Mouse (Mus musculus): ENCODE data around the gene Atp5g3.

The Atp5g3 gene

DNA sequence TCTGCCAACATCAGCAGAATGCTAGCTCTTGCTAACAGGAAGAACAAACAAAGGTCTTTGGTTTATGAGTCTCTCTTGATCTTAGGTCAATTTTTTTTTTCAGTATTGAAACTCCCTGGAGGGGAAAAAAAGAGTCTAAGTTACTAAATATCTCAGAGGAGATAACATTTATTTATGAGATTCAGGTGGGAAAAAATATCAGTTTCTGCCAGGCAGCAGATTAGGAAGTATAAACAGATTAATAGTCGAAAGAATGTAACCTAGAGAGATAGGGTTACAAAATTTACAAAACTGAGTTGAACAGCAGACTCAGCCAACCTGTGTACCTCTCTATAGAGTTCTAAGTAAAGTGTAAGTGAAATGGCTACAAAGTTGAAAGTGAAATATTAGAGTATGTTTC is 10.8 kb downstream of the Atp5g3 start:
- in situ Hi-C loops (cut with MboI, MseI), result no loop called here

GRCm38 (mm10) chr2:73896919-73897318 is 14.2 kb downstream of the Atp5g3 start:
- in situ Hi-C loops (cut with MboI, MseI), result loop anchor here (25.0 kb wide), 1 partner anchor 910 kb away; the partner anchor contains the start of genes Gm11084 and Sp3

DNA sequence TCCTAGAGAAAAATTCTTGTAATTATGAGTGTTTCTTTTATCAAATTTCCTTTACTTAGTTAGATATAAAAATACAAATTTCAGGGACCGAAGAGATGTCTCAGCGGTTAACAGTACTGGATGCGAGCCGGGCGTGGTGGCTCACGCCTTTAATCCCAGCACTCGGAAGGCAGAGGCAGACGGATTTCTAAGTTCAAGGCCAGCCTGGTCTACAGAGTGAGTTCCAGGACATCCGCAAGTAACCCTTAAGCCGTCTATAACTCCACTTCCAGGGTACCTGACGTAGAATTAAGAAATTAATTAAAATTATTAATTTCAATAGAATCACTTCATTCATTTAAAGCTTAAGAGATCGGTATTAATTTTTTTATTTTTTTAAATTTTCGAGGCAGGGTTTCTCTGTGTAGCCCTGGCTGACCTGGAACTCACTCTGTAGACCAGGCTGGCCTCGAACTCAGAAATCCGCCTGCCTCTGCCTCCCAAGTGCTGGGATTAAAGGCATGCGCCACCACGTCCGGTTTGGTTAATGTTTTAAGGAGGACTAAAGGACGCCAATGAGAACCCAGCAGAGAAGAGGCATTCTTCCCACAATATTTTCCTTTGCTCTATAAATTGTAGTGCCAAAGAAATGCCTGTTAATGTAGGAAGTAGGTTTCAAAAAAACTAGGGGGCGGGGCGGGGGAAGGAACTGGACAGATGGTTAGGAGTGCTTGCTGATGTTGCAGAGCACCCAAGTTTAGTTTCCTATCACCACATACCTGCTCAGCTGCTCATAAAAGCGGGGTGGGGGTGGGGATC is 17.5 kb downstream of the Atp5g3 start:
- in situ Hi-C loops (cut with MboI, MseI), result loop anchor here (25.0 kb wide), 1 partner anchor 906 kb away; the partner anchor contains the start of genes Gm11084 and Sp3

- in situ Hi-C loops (cut with MboI, MseI), result loop anchor here (25.0 kb wide), 1 partner anchor 905 kb away; the partner anchor contains the start of genes Gm11084 and Sp3
Observed at GRCm38 (mm10) chr2:73892464-73893296, 18.4 kb downstream of the Atp5g3 start, which contains the start of gene Atf2. Gene Atf2 (minus strand): TSS chr2:73892639.

GRCm38 (mm10) chr2:73891701-73892463 is 19.2 kb downstream of the Atp5g3 start:
- in situ Hi-C loops (cut with MboI, MseI), result loop anchor here (25.0 kb wide), 1 partner anchor 905 kb away; the partner anchor contains the start of genes Gm11084 and Sp3

DNA sequence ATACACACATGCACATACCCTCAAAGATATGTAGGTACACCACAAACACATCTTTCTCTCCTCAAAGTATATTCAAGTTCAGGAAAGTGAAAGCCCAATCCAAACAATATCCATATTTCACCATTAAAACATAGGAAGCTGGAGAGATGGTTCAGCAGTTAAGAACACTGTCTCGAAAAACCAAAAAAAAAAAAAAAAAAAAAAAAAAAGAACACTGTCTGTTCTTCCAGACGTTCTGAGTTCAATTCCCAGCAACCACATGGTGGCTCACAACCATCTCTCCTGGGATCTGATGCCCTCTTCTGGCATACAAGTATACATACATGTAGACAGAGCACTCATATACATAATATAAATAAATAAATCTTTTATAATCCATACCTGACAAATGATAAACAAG is 25.1 kb downstream of the Atp5g3 start:
- in situ Hi-C loops (cut with MboI, MseI), result loop anchor here (25.0 kb wide), 1 partner anchor 899 kb away; the partner anchor contains the start of genes Gm11084 and Sp3

DNA sequence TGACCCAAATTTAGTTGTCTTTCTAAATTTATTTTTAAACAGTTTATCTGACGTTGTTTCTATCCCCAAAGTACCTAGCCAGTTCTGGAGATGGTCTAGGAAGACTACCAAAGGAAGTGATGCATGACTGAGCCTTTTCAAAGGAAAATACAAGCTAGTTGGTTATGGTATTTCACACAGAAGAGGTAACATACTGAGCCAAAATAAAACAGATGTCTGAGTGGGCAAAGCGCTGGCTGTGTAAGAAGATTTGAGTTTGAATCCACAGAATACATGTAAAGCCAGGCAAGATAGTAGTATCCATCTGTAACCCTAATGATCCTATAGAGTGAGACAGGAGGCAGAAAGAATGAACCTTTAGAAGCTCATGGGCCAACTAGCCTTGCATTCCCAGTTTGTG is 33.2 kb downstream of the Atp5g3 start:
- in situ Hi-C loops (cut with MboI, MseI), result loop anchor here (25.0 kb wide), 1 partner anchor 891 kb away; the partner anchor contains the start of genes Gm11084 and Sp3

DNA sequence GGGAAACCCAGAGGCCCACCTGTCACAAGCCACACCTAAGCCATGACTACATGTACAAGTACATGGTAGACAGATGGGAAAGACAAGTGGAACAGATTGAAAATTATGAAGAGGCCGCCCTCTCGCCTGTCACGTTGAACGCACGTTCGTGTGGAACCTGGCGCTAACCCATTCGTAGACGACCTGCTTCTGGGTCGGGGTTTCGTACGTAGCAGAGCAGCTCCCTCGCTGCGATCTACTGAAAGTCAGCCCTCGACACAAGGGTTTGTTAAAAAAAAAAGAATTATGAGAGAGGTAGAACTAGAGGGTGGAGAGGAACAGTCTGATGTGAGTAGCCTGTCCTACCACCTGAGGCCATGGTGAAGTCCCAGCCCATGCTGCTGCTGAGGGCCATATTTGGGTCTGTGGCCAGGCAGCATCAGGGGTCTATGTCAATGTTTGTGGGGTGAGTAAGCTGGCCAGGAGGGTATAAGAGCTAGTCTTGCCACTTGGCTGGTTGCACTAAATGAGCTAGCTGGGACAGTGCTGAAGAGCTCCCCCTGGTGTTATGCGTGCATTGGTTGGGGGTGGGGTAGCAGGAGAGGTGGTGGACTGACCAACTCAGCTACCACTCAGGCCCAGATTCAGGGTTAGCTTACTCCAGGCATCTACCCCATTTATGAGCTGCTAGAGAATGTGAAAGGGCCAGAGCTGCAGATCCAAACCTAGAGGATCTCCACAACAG is 43.2 kb downstream of the Atp5g3 start:
- in situ Hi-C loops (cut with MboI, MseI), result no loop called here

GRCm38 (mm10) chr2:73860046-73860624 is 51.0 kb downstream of the Atp5g3 start:
- in situ Hi-C loops (cut with MboI, MseI), result no loop called here

All from T-helper 1 cell (primary cell).